Mouse (Mus musculus) heart, postnatal 0 days (tissue): ENCODE results near the gene Ascc2. TPM values are rescaled to one million over a fixed set of nuclear protein-coding genes. Genes with fewer than 3 reads are reported as not detected.

Experiments used
- ATAC-seq: fragments of 200-750 bp; cut with Nextera tagmentation; 2 replicates; pipeline ENCODE4 v1.8.0; 2017; ENCODE audit warnings: low read depth, moderate number of reproducible peaks, moderate library complexity; ENCODE audit not compliant: insufficient read depth
- DNase-seq: peaks from one replicate; pipeline ENCODE4 v3.0.0-alpha.2; 2016; ENCODE audit warnings: low spot score
- H3K27ac ChIP-seq: fragments of 300-500 bp; sonication (generic); 2 replicates; pipeline ENCODE4 v1.5.1; 2014; ENCODE audit warnings: low read depth, mild to moderate bottlenecking
- H3K27me3 ChIP-seq: fragments of 300-500 bp; sonication (generic); 2 replicates; pipeline ENCODE4 v1.6.1; 2014; ENCODE audit warnings: low read length, mixed read lengths; ENCODE audit not compliant: control insufficient read depth, insufficient read depth
- H3K36me3 ChIP-seq: fragments of 300-500 bp; sonication (generic); replicated peaks from 2 replicates; pipeline ENCODE4 v1.6.1; 2014; ENCODE audit warnings: low read length, mixed read lengths; ENCODE audit not compliant: control insufficient read depth, insufficient read depth
- H3K4me1 ChIP-seq: fragments of 300-500 bp; sonication (generic); 2 replicates; pipeline ENCODE4 v1.6.1; 2014; ENCODE audit warnings: antibody characterized with exemption; ENCODE audit not compliant: control insufficient read depth, insufficient read depth
- H3K4me2 ChIP-seq: fragments of 300-500 bp; sonication (generic); 2 replicates; pipeline ENCODE4 v1.6.1; 2014; ENCODE audit warnings: low read depth, mild to moderate bottlenecking, low read length, moderate library complexity
- H3K4me3 ChIP-seq: fragments of 300-500 bp; sonication (generic); 2 replicates; pipeline ENCODE4 v1.5.1; 2014; ENCODE audit warnings: low read depth, low read length
- H3K9ac ChIP-seq: fragments of 300-500 bp; sonication (generic); replicated peaks from 2 replicates; pipeline ENCODE4 v1.6.1; 2014; ENCODE audit warnings: low read depth, low read length, mixed read lengths
- H3K9me3 ChIP-seq: fragments of 300-500 bp; sonication (generic); replicated peaks from 2 replicates; pipeline ENCODE4 v1.6.1; 2016; ENCODE audit warnings: low read length; ENCODE audit not compliant: control insufficient read depth
- CTCF ChIP-seq: IDR thresholded peaks from 2 replicates; pipeline ENCODE4 v1.5.1; 2016; ENCODE audit warnings: antibody characterized with exemption, control low read depth, low read depth
- EP300 ChIP-seq: IDR thresholded peaks from 2 replicates; pipeline ENCODE4 v1.6.1; 2016; ENCODE audit warnings: antibody characterized with exemption, low read depth
- WGBS: fragments of 180-500 bp; shearing (Covaris S2); extraction: QIAGEN DNeasy Blood & Tissue Kit; methylation state at CpG from one replicate; pipeline ENCODE4 v1.1.7; 2014; 5-methylcytosine and 5-hydroxymethylcytosine counted together
- polyA plus RNA-seq: library from polyadenylated mRNA; unstranded; fragments of >200 nt; fragmentation: Nextera tagmentation; extraction: Ambion mirVana; gene quantifications from 2 replicates; pipeline ENCODE4 v1.2.1, GENCODE M21; 2015
- total RNA-seq: library from RNA; depleted of rRNA; stranded (reverse); fragments of >200 nt; gene quantifications from 2 replicates; pipeline ENCODE4 v1.2.3, GENCODE M21; 2014; ENCODE audit warnings: low replicate concordance

Ascc2 gene
- total and polyA plus RNA-seq, 2 experiments from 2014 or later, result 10.6 to 13.6 TPM

- Histone ChIP-seq H3K27me3 (no peaks in the 10 kb centered on the region), H3K4me2 (no peak overlapping the region), H3K9me3 (no peaks in the 10 kb centered on the region), H3K27ac (no peak overlapping the region), H3K4me1 (no peaks in the 10 kb centered on the region), H3K9ac (no peak overlapping the region), H3K36me3 (peaks cover 46% of the 10 kb centered on the region), H3K4me3 (no peak overlapping the region)
- ATAC-seq (no peak), DNase-seq (no peak)
- WGBS, result 86% methylated on average over 9 of the region's 9 CpGs
- no peak for TF ChIP-seq EP300
- no peak for TF ChIP-seq CTCF
Measured at GRCm38 (mm10) chr11:4646409-4646808, 8.9 kb downstream of the Ascc2 start.

- DNase-seq (no peak), ATAC-seq (no peak)
- WGBS, result 83% methylated on average over 1 of the region's 1 CpGs
- Histone ChIP-seq H3K9ac (no peak overlapping the region), H3K9me3 (no peaks in the 10 kb centered on the region), H3K27ac (no peak overlapping the region), H3K4me2 (no peak overlapping the region), H3K36me3 (peaks cover 40% of the 10 kb centered on the region), H3K27me3 (no peaks in the 10 kb centered on the region), H3K4me1 (no peaks in the 10 kb centered on the region), H3K4me3 (no peak overlapping the region)
- TF ChIP-seq CTCF (no peak), EP300 (no peak)
Measured at GRCm38 (mm10) chr11:4659818-4660217, 22.3 kb downstream of the Ascc2 start.

- TF ChIP-seq CTCF (no peak), EP300 (no peak)
- DNase-seq, result no peak
- H3K27me3 ChIP-seq, result no peaks in the 10 kb centered on the region
- no peak overlapping the region for H3K27ac ChIP-seq
- H3K4me2 ChIP-seq, result no peak overlapping the region
- H3K9me3 ChIP-seq, result no peaks in the 10 kb centered on the region
- no peak overlapping the region for H3K4me3 ChIP-seq
- peaks cover 40% of the 10 kb centered on the region for H3K36me3 ChIP-seq
- no peak overlapping the region for H3K9ac ChIP-seq
- WGBS, result 75% methylated on average over 7 of the region's 7 CpGs
- no peak for ATAC-seq
- no peaks in the 10 kb centered on the region for H3K4me1 ChIP-seq
Measured at GRCm38 (mm10) chr11:4660309-4661025, 22.9 kb downstream of the Ascc2 start.

- ATAC-seq (no peak), DNase-seq (no peak)
- no peak for TF ChIP-seq CTCF
- no peak for TF ChIP-seq EP300
- Histone ChIP-seq H3K9me3 (no peaks in the 10 kb centered on the region), H3K4me1 (no peaks in the 10 kb centered on the region), H3K9ac (no peak overlapping the region), H3K4me2 (no peak overlapping the region), H3K27ac (no peak overlapping the region), H3K4me3 (no peak overlapping the region), H3K36me3 (peaks cover 37% of the 10 kb centered on the region), H3K27me3 (no peaks in the 10 kb centered on the region)
- 64% methylated on average over 4 of the region's 4 CpGs for WGBS
Measured at GRCm38 (mm10) chr11:4661324-4661723, 23.8 kb downstream of the Ascc2 start.

GRCm38 (mm10) chr11:4661871-4662495 is 24.4 kb downstream of the Ascc2 start:
- Histone ChIP-seq H3K4me2 (no peak overlapping the region), H3K9ac (no peak overlapping the region), H3K27ac (no peak overlapping the region), H3K4me1 (no peaks in the 10 kb centered on the region), H3K36me3 (peaks cover 36% of the 10 kb centered on the region), H3K27me3 (no peaks in the 10 kb centered on the region), H3K4me3 (no peak overlapping the region), H3K9me3 (no peaks in the 10 kb centered on the region)
- DNase-seq (no peak), ATAC-seq (no peak)
- TF ChIP-seq CTCF (no peak), EP300 (no peak)
- 90% methylated on average over 10 of the region's 10 CpGs for WGBS
